In genomic region chr7:139908176-139908575, GRCm38 (mm10) we compare ENCODE assay signal across 13 mouse cellular contexts. TPM values are rescaled to one million over a fixed set of nuclear protein-coding genes. Genes with fewer than 3 reads are reported as not detected.
DNase-seq lines count a peak whose midpoint lies in the region; ATAC-seq and TF ChIP-seq lines count a peak whose summit lies in the region.
"Had no signal": no experiment of that assay in that cellular context is flagged by ENCODE, and none has a peak within 500 bp of the region (broad histone marks: within the 10 kb centered on the region; RNA-seq: fewer than 3 reads in every experiment).

No protein-coding gene starts in this region.

- 63% methylated on average over 5 of the region's 5 CpGs for WGBS in limb, embryonic 12.5 days

- no peaks in the 10 kb centered on the region for H3K27me3 ChIP-seq in ES-Bruce4 (ENCODE audit: control insufficient read depth, insufficient read depth, low read length, poor library complexity, severe bottlenecking)
- H3K27me3 ChIP-seq in limb, embryonic 12.5 days, result peaks cover 30% of the 10 kb centered on the region

- DNase-seq in frontal cortex, postnatal 10 days (ENCODE audit: low spot score in 2 of 2), result no peak
- peak; percentile 67 to 71 for DNase-seq in cerebellum, postnatal 14 days
- DNase-seq in spleen, adult 12 weeks (ENCODE audit: low spot score), result no peak
- no peak for DNase-seq in frontal cortex, postnatal 14 days (ENCODE audit: low spot score in 2 of 2)
- DNase-seq: adrenal gland, adult 2 months had no signal

- no peak for TF ChIP-seq CTCF in ES-Bruce4 (IDR thresholded peaks at IDR 0.05; ENCODE audit: low read depth, low read length)

- no peaks in the 10 kb centered on the region for H3K36me3 ChIP-seq in ES-Bruce4 (ENCODE audit: control insufficient read depth, insufficient read depth, low read length, poor library complexity, severe bottlenecking)
- no peaks in the 10 kb centered on the region for H3K36me3 ChIP-seq in limb, embryonic 12.5 days
- H3K36me3 ChIP-seq: intestine, embryonic 15.5 days; lung, embryonic 15.5 days had no signal

- H3K27ac ChIP-seq in ES-Bruce4 (ENCODE audit: insufficient read depth, low read length), result peak overlapping the region; percentile 40
- peak overlapping the region; percentile 56; the same call in 1 of the 2 replicates for H3K27ac ChIP-seq in limb, embryonic 12.5 days
- H3K27ac ChIP-seq: intestine, embryonic 15.5 days; lung, embryonic 15.5 days had no signal

- TF ChIP-seq EP300 in ES-Bruce4 (IDR thresholded peaks at IDR 0.05; ENCODE audit: insufficient read depth, low read depth, low read length), result no peak

- peak overlapping the region; percentile 33 for H3K4me3 ChIP-seq in ES-Bruce4 (ENCODE audit: low read depth, low read length)
- H3K4me3 ChIP-seq in limb, embryonic 12.5 days (replicated peaks), result no peak overlapping the region
- H3K4me3 ChIP-seq: intestine, embryonic 15.5 days; lung, embryonic 15.5 days had no signal

- H3K9me3 ChIP-seq in ES-Bruce4 (replicated peaks; ENCODE audit: control insufficient read depth, insufficient read depth, low read length, poor library complexity, severe bottlenecking), result no peaks in the 10 kb centered on the region
- no peaks in the 10 kb centered on the region for H3K9me3 ChIP-seq in limb, embryonic 12.5 days
- H3K9me3 ChIP-seq: intestine, embryonic 15.5 days; lung, embryonic 15.5 days had no signal

- H3K4me1 ChIP-seq in ES-Bruce4 (ENCODE audit: control insufficient read depth, insufficient read depth, low read length), result no peaks in the 10 kb centered on the region
- H3K4me1 ChIP-seq in limb, embryonic 12.5 days (replicated peaks), result peaks cover 20% of the 10 kb centered on the region
- H3K4me1 ChIP-seq: intestine, embryonic 15.5 days; lung, embryonic 15.5 days had no signal

- H3K4me2 ChIP-seq in limb, embryonic 12.5 days, result no peak overlapping the region
- H3K4me2 ChIP-seq: intestine, embryonic 15.5 days; lung, embryonic 15.5 days had no signal

- ATAC-seq in frontal cortex, adult (ENCODE audit: low TSS enrichment), result 0 out of 2 replicates have a peak, but pooled peaks have one; percentile 15
- no peak for ATAC-seq in limb, embryonic 12.5 days (ENCODE audit: insufficient number of reproducible peaks, insufficient read depth, low FRiP score, low TSS enrichment, low read depth)
- ATAC-seq in activated CD4-positive, CD25-positive, alpha-beta regulatory T cell, adult 4 months, result no peak
- ATAC-seq: intestine, embryonic 15.5 days had no signal

- no peak overlapping the region; the same call in 1 of the 2 replicates for H3K9ac ChIP-seq in ES-Bruce4 (ENCODE audit: low read depth, poor library complexity, severe bottlenecking)
- no peak overlapping the region for H3K9ac ChIP-seq in limb, embryonic 12.5 days (replicated peaks)
- H3K9ac ChIP-seq: intestine, embryonic 15.5 days; lung, embryonic 15.5 days had no signal

- TF ChIP-seq POLR2A in ES-Bruce4 (IDR thresholded peaks at IDR 0.05; ENCODE audit: insufficient read depth, low read length), result no peak

RNA-seq across cellular contexts. Expression of gene Kndc1, which starts 13.7 kb away (rescaled TPM):
- 5.4 and 5.6 TPM in 2 replicates for polyA plus RNA-seq in ES-Bruce4 (2011; ENCODE audit: insufficient read depth, insufficient read length, low read depth, missing spikeins)
- 0.13 and 0.15 TPM in 2 replicates for polyA plus RNA-seq in limb, embryonic 12.5 days (2016; fragmentation: Nextera tagmentation; extraction: Ambion mirVana)
- polyA plus RNA-seq in activated CD4-positive, CD25-positive, alpha-beta regulatory T cell, adult 4 months (2017; shearing (Covaris generic)), result under 1 TPM; 0.12 to 0.22 TPM

RNA-seq across cellular contexts. Expression of gene Utf1, which starts 35.4 kb away (rescaled TPM):
- polyA plus RNA-seq in ES-Bruce4 (2011; ENCODE audit: insufficient read depth, insufficient read length, low read depth, missing spikeins), result 244 and 276 TPM in 2 replicates
- 0.23 and 0.34 TPM in 2 replicates for polyA plus RNA-seq in limb, embryonic 12.5 days (2016; fragmentation: Nextera tagmentation; extraction: Ambion mirVana)
- polyA plus RNA-seq in activated CD4-positive, CD25-positive, alpha-beta regulatory T cell, adult 4 months (2017; shearing (Covaris generic)), result 1 to 10 TPM in 1 of 2 experiments, under 1 TPM in 1; 0.90 to 2.2 TPM
- polyA plus RNA-seq: embryonic facial prominence, embryonic 11.5 days; intestine, embryonic 15.5 days; neural tube, embryonic 11.5 days had no signal

Comparison
In these comparisons a context has a peak if more than half of its experiments do, and no peak if none do; other contexts are left out.
1. DNase-seq: peak in cerebellum, postnatal 14 days (2 of 2); none in frontal cortex, postnatal 10 days (0 of 2), spleen, adult 12 weeks (single experiment) and frontal cortex, postnatal 14 days (0 of 2).
2. RNA of gene Utf1, which starts 35.4 kb away (polyA plus RNA-seq): 244 to 276 TPM in ES-Bruce4; 0.90 to 2.2 TPM in activated CD4-positive, CD25-positive, alpha-beta regulatory T cell, adult 4 months and 0.23 to 0.34 TPM in limb, embryonic 12.5 days; every median in the first group is over 10 times any median in the second.